Mouse (Mus musculus): Measurements from ENCODE around the gene Ift81. TPM values are rescaled to one million over a fixed set of nuclear protein-coding genes. Genes with fewer than 3 reads are reported as not detected.
"Not testable (repeated sequence)": the region's sequence is repeated elsewhere in the genome, so short reads cannot be mapped to it uniquely, and the experiment has no call there.

The Ift81 gene
- total RNA-seq, 1 experiment, result 7.4 TPM

DNA sequence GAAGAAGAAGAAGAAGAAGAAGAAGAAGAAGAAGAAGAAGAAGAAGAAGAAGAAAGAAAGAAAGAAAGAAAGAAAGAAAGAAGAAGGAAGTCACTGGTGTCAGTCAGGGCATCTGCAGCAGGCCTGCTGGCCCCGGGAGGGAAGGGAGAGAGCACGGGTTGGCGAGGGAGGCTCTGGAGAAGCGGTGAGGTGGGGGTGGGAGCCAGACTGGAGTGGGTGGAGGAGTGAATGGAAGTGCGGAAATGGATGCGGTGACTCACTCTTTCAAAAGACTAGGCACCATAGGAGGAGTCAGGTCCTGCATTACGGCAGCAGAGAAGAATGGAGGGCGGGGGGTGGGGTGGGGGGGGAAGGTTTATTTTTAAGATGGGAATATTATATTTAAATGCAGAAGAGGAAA, 34.9 kb upstream of the Ift81 start:
- no peak overlapping the region for H3K4me3 ChIP-seq (ENCODE audit: insufficient read depth in 1 of 2, low read depth in 1 of 2, low read length in 2 of 2, poor library complexity in 1 of 2, severe bottlenecking in 1 of 2)
- DNase-seq (ENCODE audit: low read depth, low spot score), result no peak
- no peak overlapping the region for H3K27ac ChIP-seq (ENCODE audit: insufficient read depth, low read depth, low read length, poor library complexity, severe bottlenecking)
- H3K9ac ChIP-seq (ENCODE audit: insufficient read depth, low read depth, low read length, poor library complexity, severe bottlenecking), result no peak overlapping the region
- no peak for TF ChIP-seq HCFC1 (IDR thresholded peaks at IDR 0.05; ENCODE audit: borderline replicate concordance, insufficient read depth, low read length)
- TF ChIP-seq CHD2 (IDR thresholded peaks at IDR 0.05; ENCODE audit: low read depth, low read length), result no peak
- TF ChIP-seq ZNF384 (IDR thresholded peaks at IDR 0.05; ENCODE audit: low read depth, low read length), result no peak
- TF ChIP-seq MAFK (IDR thresholded peaks at IDR 0.05; ENCODE audit: insufficient read depth, low read depth, low read length), result no peak
- TF ChIP-seq ZC3H11A (IDR thresholded peaks at IDR 0.05; ENCODE audit: borderline replicate concordance, low read depth, low read length), result no peak
- peaks cover 4 to 8% of the 10 kb centered on the region in 2 experiments; a peak in 3 of 4 replicates for H3K4me1 ChIP-seq (ENCODE audit: control insufficient read depth in 2 of 2, insufficient read depth in 2 of 2, low read length in 2 of 2, poor library complexity in 1 of 2)
- in situ Hi-C loops (cut with MboI; ENCODE audit: low sequenced_read_pairs in 2 of 2, unreplicated experiment in 2 of 2), result no loop called here
- no peaks in the 10 kb centered on the region; the same call in 1 of the 2 replicates for H3K36me3 ChIP-seq (ENCODE audit: control insufficient read depth, insufficient read depth, low read length, poor library complexity, severe bottlenecking)
- H3K9me3 ChIP-seq (ENCODE audit: control insufficient read depth, insufficient read depth, low read depth, low read length), result no peaks in the 10 kb centered on the region

DNA sequence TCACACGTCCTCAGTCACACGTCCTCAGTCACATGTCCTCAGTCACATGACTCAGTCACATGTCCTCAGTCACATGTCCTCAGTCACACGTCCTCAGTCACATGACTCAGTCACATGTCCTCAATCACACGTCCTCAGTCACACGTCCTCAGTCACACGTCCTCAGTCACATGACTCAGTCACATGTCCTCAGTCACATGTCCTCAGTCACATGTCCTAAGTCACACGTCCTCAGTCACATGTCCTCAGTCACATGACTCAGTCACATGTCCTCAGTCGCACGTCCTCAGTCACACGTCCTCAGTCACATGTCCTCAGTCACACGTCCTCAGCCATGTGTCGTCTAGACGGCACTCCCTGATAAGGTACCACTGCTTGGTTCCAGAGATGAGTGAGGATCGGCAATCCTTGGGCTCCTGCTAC, 33.6 kb upstream of the Ift81 start:
- in situ Hi-C loops (cut with MboI; ENCODE audit: low sequenced_read_pairs in 2 of 2, unreplicated experiment in 2 of 2); DNase-seq (ENCODE audit: low read depth, low spot score); H3K36me3 ChIP-seq (ENCODE audit: control insufficient read depth, insufficient read depth, low read length, poor library complexity, severe bottlenecking); H3K9ac ChIP-seq (ENCODE audit: insufficient read depth, low read depth, low read length, poor library complexity, severe bottlenecking); H3K9me3 ChIP-seq (ENCODE audit: control insufficient read depth, insufficient read depth, low read depth, low read length); H3K4me3 ChIP-seq (ENCODE audit: insufficient read depth in 1 of 2, low read depth in 1 of 2, low read length in 2 of 2, poor library complexity in 1 of 2, severe bottlenecking in 1 of 2): not testable (repeated sequence)
- Histone ChIP-seq H3K27ac (ENCODE audit: insufficient read depth, low read depth, low read length, poor library complexity, severe bottlenecking) (peak overlapping the region; percentile 91; the same call in 1 of the 2 replicates), H3K4me1 (ENCODE audit: control insufficient read depth in 2 of 2, insufficient read depth in 2 of 2, low read length in 2 of 2, poor library complexity in 1 of 2) (peaks cover 4 to 11% of the 10 kb centered on the region in 2 experiments; a peak in 3 of 4 replicates)

DNA sequence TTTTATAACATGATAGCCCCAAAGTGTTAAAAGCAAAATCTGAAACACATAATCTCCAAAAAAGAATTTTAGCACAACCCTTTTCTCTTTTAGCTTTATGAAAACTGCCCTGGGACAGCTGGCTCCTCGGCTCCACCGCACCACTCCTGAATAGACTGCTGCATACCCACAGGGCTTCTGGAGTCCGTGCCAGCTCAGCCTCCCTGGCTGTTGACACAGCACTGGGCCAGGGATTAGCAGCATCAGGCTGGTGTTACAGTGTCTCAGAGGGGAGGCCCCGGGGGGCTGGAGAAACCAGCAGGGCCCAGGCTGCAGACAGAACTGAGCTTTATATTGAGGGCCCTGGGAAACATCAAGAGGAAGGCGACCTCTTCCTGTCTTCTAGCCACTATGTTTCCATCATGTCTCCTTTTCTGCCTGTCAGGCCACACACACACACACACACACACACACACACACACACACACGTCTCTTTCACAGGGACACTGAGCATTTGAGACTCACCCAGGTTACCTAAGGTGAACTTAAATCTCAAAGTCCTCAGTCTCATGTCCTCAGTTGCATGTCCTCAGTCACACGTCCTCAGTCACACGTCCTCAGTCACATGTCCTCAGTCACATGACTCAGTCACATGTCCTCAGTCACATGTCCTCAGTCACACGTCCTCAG, 33.1 kb upstream of the Ift81 start:
- in situ Hi-C loops (cut with MboI; ENCODE audit: low sequenced_read_pairs in 2 of 2, unreplicated experiment in 2 of 2), result no loop called here
- TF ChIP-seq HCFC1 (IDR thresholded peaks at IDR 0.05; ENCODE audit: borderline replicate concordance, insufficient read depth, low read length), result no peak

DNA sequence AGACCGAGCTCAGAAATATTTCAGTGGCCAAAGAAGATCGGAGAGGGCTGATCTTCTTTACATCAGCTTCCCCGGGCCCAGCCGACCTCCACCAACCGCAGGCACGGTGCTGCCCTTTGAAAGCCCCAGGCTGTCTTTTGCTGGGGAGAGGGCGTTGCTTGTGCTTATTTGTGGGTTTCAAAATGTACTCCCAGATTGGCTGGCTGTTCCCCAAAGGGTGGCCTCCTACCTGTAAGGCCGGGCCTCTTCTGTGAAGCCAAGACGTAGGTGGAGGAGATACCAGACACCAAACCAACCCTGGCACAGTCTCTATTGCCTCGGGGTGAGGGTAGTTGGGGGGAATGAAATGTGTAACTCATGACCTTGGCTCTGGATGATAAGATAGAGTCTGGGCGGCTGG, 31.7 kb upstream of the Ift81 start:
- H3K9ac ChIP-seq (ENCODE audit: insufficient read depth, low read depth, low read length, poor library complexity, severe bottlenecking), result no peak overlapping the region
- no peak overlapping the region for H3K27ac ChIP-seq (ENCODE audit: insufficient read depth, low read depth, low read length, poor library complexity, severe bottlenecking)
- H3K36me3 ChIP-seq (ENCODE audit: control insufficient read depth, insufficient read depth, low read length, poor library complexity, severe bottlenecking), result no peaks in the 10 kb centered on the region; the same call in 1 of the 2 replicates
- no peak for DNase-seq (ENCODE audit: low read depth, low spot score)
- peaks cover 4 to 9% of the 10 kb centered on the region in 2 experiments; a peak in 3 of 4 replicates for H3K4me1 ChIP-seq (ENCODE audit: control insufficient read depth in 2 of 2, insufficient read depth in 2 of 2, low read length in 2 of 2, poor library complexity in 1 of 2)
- H3K9me3 ChIP-seq (ENCODE audit: control insufficient read depth, insufficient read depth, low read depth, low read length), result no peaks in the 10 kb centered on the region
- in situ Hi-C loops (cut with MboI; ENCODE audit: low sequenced_read_pairs in 2 of 2, unreplicated experiment in 2 of 2), result no loop called here
- H3K4me3 ChIP-seq (ENCODE audit: insufficient read depth in 1 of 2, low read depth in 1 of 2, low read length in 2 of 2, poor library complexity in 1 of 2, severe bottlenecking in 1 of 2), result no peak overlapping the region
- TF ChIP-seq CHD2 (IDR thresholded peaks at IDR 0.05; ENCODE audit: low read depth, low read length) (no peak), ZC3H11A (IDR thresholded peaks at IDR 0.05; ENCODE audit: borderline replicate concordance, low read depth, low read length) (no peak), HCFC1 (IDR thresholded peaks at IDR 0.05; ENCODE audit: borderline replicate concordance, insufficient read depth, low read length) (no peak)

More for the DNA sequence above, 33.1 kb upstream of the Ift81 start:
- peak overlapping the region; percentile 75; the same call in 1 of the 2 replicates for H3K27ac ChIP-seq (ENCODE audit: insufficient read depth, low read depth, low read length, poor library complexity, severe bottlenecking)
- no peak overlapping the region for H3K9ac ChIP-seq (ENCODE audit: insufficient read depth, low read depth, low read length, poor library complexity, severe bottlenecking)
- no peak for DNase-seq (ENCODE audit: low read depth, low spot score)
- H3K9me3 ChIP-seq (ENCODE audit: control insufficient read depth, insufficient read depth, low read depth, low read length), result no peaks in the 10 kb centered on the region
- no peaks in the 10 kb centered on the region; the same call in 1 of the 2 replicates for H3K36me3 ChIP-seq (ENCODE audit: control insufficient read depth, insufficient read depth, low read length, poor library complexity, severe bottlenecking)
- H3K4me1 ChIP-seq (ENCODE audit: control insufficient read depth in 2 of 2, insufficient read depth in 2 of 2, low read length in 2 of 2, poor library complexity in 1 of 2), result peaks cover 4 to 9% of the 10 kb centered on the region in 2 experiments; a peak in 3 of 4 replicates
- H3K4me3 ChIP-seq (ENCODE audit: insufficient read depth in 1 of 2, low read depth in 1 of 2, low read length in 2 of 2, poor library complexity in 1 of 2, severe bottlenecking in 1 of 2), result no peak overlapping the region

DNA sequence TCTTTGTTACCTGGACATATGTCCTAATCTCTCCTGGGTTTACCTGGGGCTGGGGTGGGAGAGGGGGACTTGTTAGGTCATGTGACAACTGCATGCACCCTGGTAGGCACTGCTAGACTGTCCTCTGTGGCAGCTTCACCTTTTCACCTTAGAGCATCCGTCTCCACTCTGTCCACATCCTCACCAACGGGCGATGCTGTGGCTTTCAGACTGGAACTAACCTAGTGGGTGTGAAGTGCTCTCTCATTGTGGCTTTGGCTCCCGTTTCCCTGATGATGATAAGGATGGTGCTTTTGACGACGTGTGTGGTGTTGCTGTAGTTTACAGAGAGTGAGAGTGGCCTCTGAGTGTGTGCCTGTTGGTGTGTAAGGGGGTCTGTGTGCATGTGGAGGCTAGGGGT, 31.0 kb upstream of the Ift81 start:
- Histone ChIP-seq H3K9ac (ENCODE audit: insufficient read depth, low read depth, low read length, poor library complexity, severe bottlenecking) (no peak overlapping the region), H3K9me3 (ENCODE audit: control insufficient read depth, insufficient read depth, low read depth, low read length) (no peaks in the 10 kb centered on the region), H3K4me1 (ENCODE audit: control insufficient read depth in 2 of 2, insufficient read depth in 2 of 2, low read length in 2 of 2, poor library complexity in 1 of 2) (peaks cover 4 to 9% of the 10 kb centered on the region in 2 experiments; a peak in 3 of 4 replicates), H3K36me3 (ENCODE audit: control insufficient read depth, insufficient read depth, low read length, poor library complexity, severe bottlenecking) (no peaks in the 10 kb centered on the region; the same call in 1 of the 2 replicates), H3K27ac (ENCODE audit: insufficient read depth, low read depth, low read length, poor library complexity, severe bottlenecking) (no peak overlapping the region), H3K4me3 (ENCODE audit: insufficient read depth in 1 of 2, low read depth in 1 of 2, low read length in 2 of 2, poor library complexity in 1 of 2, severe bottlenecking in 1 of 2) (no peak overlapping the region)
- no peak for TF ChIP-seq CHD2 (IDR thresholded peaks at IDR 0.05; ENCODE audit: low read depth, low read length)
- no peak for TF ChIP-seq MAFK (IDR thresholded peaks at IDR 0.05; ENCODE audit: insufficient read depth, low read depth, low read length)
- no peak for TF ChIP-seq ZNF384 (IDR thresholded peaks at IDR 0.05; ENCODE audit: low read depth, low read length)
- TF ChIP-seq ZC3H11A (IDR thresholded peaks at IDR 0.05; ENCODE audit: borderline replicate concordance, low read depth, low read length), result no peak
- no peak for TF ChIP-seq HCFC1 (IDR thresholded peaks at IDR 0.05; ENCODE audit: borderline replicate concordance, insufficient read depth, low read length)
- in situ Hi-C loops (cut with MboI; ENCODE audit: low sequenced_read_pairs in 2 of 2, unreplicated experiment in 2 of 2), result no loop called here
- DNase-seq (ENCODE audit: low read depth, low spot score), result no peak
